Mouse (Mus musculus) lung, embryonic 14.5 days (tissue): Measurements from ENCODE around the gene Gns. TPM values are rescaled to one million over a fixed set of nuclear protein-coding genes. Genes with fewer than 3 reads are reported as not detected.

Experiments used
- ATAC-seq: fragments of 200-750 bp; cut with Nextera tagmentation; 2 replicates; pipeline ENCODE4 v1.8.0; 2017; ENCODE audit warnings: mild to moderate bottlenecking, moderate TSS enrichment, moderate library complexity; ENCODE audit not compliant: insufficient read depth
- DNase-seq: peaks from one replicate; pipeline ENCODE4 v3.0.0-alpha.2; 2015
- H3K27ac ChIP-seq: fragments of 300-500 bp; sonication (generic); 2 replicates; pipeline ENCODE4 v1.5.1; 2014; ENCODE audit warnings: low read depth, mild to moderate bottlenecking, moderate library complexity
- H3K27me3 ChIP-seq: fragments of 300-500 bp; sonication (generic); 2 replicates; pipeline ENCODE4 v1.6.1; 2014; ENCODE audit warnings: low read length, control low read depth; ENCODE audit not compliant: insufficient read depth
- H3K36me3 ChIP-seq: fragments of 300-500 bp; sonication (generic); 2 replicates; pipeline ENCODE4 v1.6.1; 2014; ENCODE audit warnings: control low read depth; ENCODE audit not compliant: insufficient read depth
- H3K4me1 ChIP-seq: fragments of 300-500 bp; sonication (generic); 2 replicates; pipeline ENCODE4 v1.6.1; 2014; ENCODE audit warnings: antibody characterized with exemption, control low read depth; ENCODE audit not compliant: insufficient read depth
- H3K4me2 ChIP-seq: fragments of 300-500 bp; sonication (generic); 2 replicates; pipeline ENCODE4 v1.6.1; 2014; ENCODE audit warnings: mild to moderate bottlenecking
- H3K4me3 ChIP-seq: fragments of 300-500 bp; sonication (generic); 2 replicates; pipeline ENCODE4 v1.5.1; 2014; ENCODE audit warnings: low read depth, low read length
- H3K9ac ChIP-seq: fragments of 300-500 bp; sonication (generic); 2 replicates; pipeline ENCODE4 v1.6.1; 2014
- H3K9me3 ChIP-seq: fragments of 300-500 bp; sonication (generic); 2 replicates; pipeline ENCODE4 v1.6.1; 2016; ENCODE audit warnings: low read depth, low read length, control low read depth
- CTCF ChIP-seq: IDR thresholded peaks from 2 replicates; pipeline ENCODE4 v1.5.1; 2016; ENCODE audit warnings: antibody characterized with exemption, low read depth
- WGBS: fragments of 180-500 bp; shearing (Covaris S2); extraction: QIAGEN DNeasy Blood & Tissue Kit; methylation state at CpG from one replicate; pipeline ENCODE4 v1.1.7; 2014; 5-methylcytosine and 5-hydroxymethylcytosine counted together
- polyA plus RNA-seq: library from polyadenylated mRNA; unstranded; fragments of >200 nt; fragmentation: Nextera tagmentation; extraction: Ambion mirVana; gene quantifications from 2 replicates; pipeline ENCODE4 v1.2.1, GENCODE M21; 2014

Gns gene
- polyA plus RNA-seq, 1 experiment from 2014 or later: 46.9 TPM

GRCm38 (mm10) chr10:121419640-121420470, 55.0 kb downstream of the Gns start:
- Histone ChIP-seq H3K9ac (no peak overlapping the region), H3K4me3 (no peak overlapping the region), H3K4me2 (0 out of 2 replicates have a peak overlapping the region, but pooled peaks have one; percentile 1), H3K4me1 (peaks cover 23% of the 10 kb centered on the region), H3K36me3 (peaks cover 19% of the 10 kb centered on the region; the same call in 1 of the 2 replicates), H3K9me3 (no peaks in the 10 kb centered on the region), H3K27me3 (no peaks in the 10 kb centered on the region), H3K27ac (peak overlapping the region; percentile 49; the same call in 1 of the 2 replicates)
- DNase-seq (no peak), ATAC-seq (peak; percentile 59)
- TF ChIP-seq CTCF: peak; percentile 28
- WGBS: 30% methylated on average over 22 of the region's 22 CpGs

- DNase-seq (no peak), ATAC-seq (no peak)
- H3K9me3 ChIP-seq: no peaks in the 10 kb centered on the region
- H3K4me1 ChIP-seq: peaks cover 25% of the 10 kb centered on the region
- no peak overlapping the region for H3K4me2 ChIP-seq
- no peak overlapping the region for H3K4me3 ChIP-seq
- H3K36me3 ChIP-seq: peaks cover 8% of the 10 kb centered on the region; the same call in 1 of the 2 replicates
- no peak overlapping the region for H3K27ac ChIP-seq
- 68% methylated on average over 9 of the region's 9 CpGs for WGBS
- no peak for TF ChIP-seq CTCF
- H3K27me3 ChIP-seq: no peaks in the 10 kb centered on the region
- no peak overlapping the region for H3K9ac ChIP-seq
These were observed 56.1 kb downstream of the Gns start for GRCm38 (mm10) chr10:121421023-121421422.

- 91% methylated on average over 11 of the region's 11 CpGs for WGBS
These were observed 56.9 kb downstream of the Gns start for GRCm38 (mm10) chr10:121421657-121422290.

GRCm38 (mm10) chr10:121422294-121422693, 57.4 kb downstream of the Gns start:
- WGBS: 86% methylated on average over 6 of the region's 6 CpGs
- DNase-seq (no peak), ATAC-seq (no peak)
- Histone ChIP-seq H3K9me3 (no peaks in the 10 kb centered on the region), H3K9ac (no peak overlapping the region), H3K27me3 (no peaks in the 10 kb centered on the region), H3K27ac (no peak overlapping the region), H3K4me1 (peaks cover 25% of the 10 kb centered on the region), H3K4me3 (no peak overlapping the region), H3K4me2 (no peak overlapping the region), H3K36me3 (no peaks in the 10 kb centered on the region)
- TF ChIP-seq CTCF: no peak

More at GRCm38 (mm10) chr10:121421657-121422290, 56.9 kb downstream of the Gns start:
- Histone ChIP-seq H3K27ac (no peak overlapping the region), H3K27me3 (no peaks in the 10 kb centered on the region), H3K9ac (no peak overlapping the region), H3K9me3 (no peaks in the 10 kb centered on the region), H3K36me3 (0 out of 2 replicates have a peak, but pooled peaks cover under 1% of the 10 kb centered on the region), H3K4me2 (no peak overlapping the region), H3K4me1 (peaks cover 24% of the 10 kb centered on the region), H3K4me3 (no peak overlapping the region)
- ATAC-seq: no peak
- TF ChIP-seq CTCF: no peak
- no peak for DNase-seq

GRCm38 (mm10) chr10:121423541-121424349, 58.9 kb downstream of the Gns start:
- no peak for TF ChIP-seq CTCF
- no peak for DNase-seq
- H3K4me3 ChIP-seq: no peak overlapping the region
- H3K9me3 ChIP-seq: no peaks in the 10 kb centered on the region
- no peaks in the 10 kb centered on the region for H3K27me3 ChIP-seq
- ATAC-seq: no peak
- H3K9ac ChIP-seq: no peak overlapping the region
- no peak overlapping the region for H3K27ac ChIP-seq
- H3K4me1 ChIP-seq: peaks cover 35% of the 10 kb centered on the region
- 71% methylated on average over 16 of the region's 16 CpGs for WGBS
- no peak overlapping the region for H3K4me2 ChIP-seq
- H3K36me3 ChIP-seq: no peaks in the 10 kb centered on the region

GRCm38 (mm10) chr10:121424455-121424854, 59.6 kb downstream of the Gns start:
- Histone ChIP-seq H3K9me3 (no peaks in the 10 kb centered on the region), H3K9ac (no peak overlapping the region), H3K4me2 (no peak overlapping the region), H3K4me1 (peaks cover 40% of the 10 kb centered on the region), H3K27me3 (no peaks in the 10 kb centered on the region), H3K4me3 (no peak overlapping the region), H3K36me3 (no peaks in the 10 kb centered on the region), H3K27ac (no peak overlapping the region)
- ATAC-seq (no peak), DNase-seq (no peak)
- TF ChIP-seq CTCF: no peak
- 69% methylated on average over 3 of the region's 3 CpGs for WGBS

GRCm38 (mm10) chr10:121425079-121425478, 60.2 kb downstream of the Gns start:
- DNase-seq (no peak), ATAC-seq (no peak)
- H3K9ac ChIP-seq: no peak overlapping the region
- 79% methylated on average over 5 of the region's 5 CpGs for WGBS
- H3K36me3 ChIP-seq: no peaks in the 10 kb centered on the region
- no peaks in the 10 kb centered on the region for H3K27me3 ChIP-seq
- no peak for TF ChIP-seq CTCF
- no peak overlapping the region for H3K4me3 ChIP-seq
- H3K4me1 ChIP-seq: peaks cover 46% of the 10 kb centered on the region
- no peaks in the 10 kb centered on the region for H3K9me3 ChIP-seq
- H3K27ac ChIP-seq: no peak overlapping the region
- H3K4me2 ChIP-seq: no peak overlapping the region
